Mouse (Mus musculus): ENCODE measurements around the gene Clstn3.

DNA sequence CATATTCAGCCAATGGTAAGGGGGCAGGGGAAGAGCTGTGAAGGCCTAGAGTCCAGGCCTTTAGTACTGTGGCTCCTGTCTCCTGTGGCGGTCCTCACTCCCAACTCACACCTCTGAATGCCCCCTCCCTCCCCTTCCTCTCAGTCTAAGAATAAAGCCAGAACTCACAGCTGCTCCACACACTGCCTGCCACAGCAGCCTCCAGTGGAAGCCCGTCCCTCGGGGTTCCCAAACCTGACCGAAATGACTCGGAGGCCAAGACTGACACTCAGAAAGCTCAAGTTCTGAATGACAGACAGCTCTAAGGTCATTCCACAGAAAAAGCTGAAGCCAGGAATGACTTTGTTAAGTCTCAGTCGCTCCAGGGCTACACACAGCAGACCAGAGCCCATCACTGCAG lies 1.1 kb upstream of the Clstn3 start:
- TF ChIP-seq GATA1 (IDR thresholded peaks at IDR 0.05; ENCODE audit: low read length): no peak
- TF ChIP-seq TAL1 (IDR thresholded peaks at IDR 0.05; ENCODE audit: low read length): no peak
